Mouse (Mus musculus): ENCODE results near the gene Fbn1. TPM values are rescaled to one million over a fixed set of nuclear protein-coding genes. Genes with fewer than 3 reads are reported as not detected.

The Fbn1 gene
- polyA plus RNA-seq, 1 experiment from 2014 or later, result 3.6 TPM

- no peaks in the 10 kb centered on the region for H3K27me3 ChIP-seq
- H3K9ac ChIP-seq, result no peak overlapping the region
- H3K4me1 ChIP-seq (replicated peaks), result no peaks in the 10 kb centered on the region
- ATAC-seq (ENCODE audit: low read depth), result no peak
- no peak overlapping the region for H3K4me2 ChIP-seq
- H3K27ac ChIP-seq (replicated peaks), result no peak overlapping the region
- 83% methylated on average over 9 of the region's 9 CpGs for WGBS
- H3K9me3 ChIP-seq, result no peaks in the 10 kb centered on the region
- no peaks in the 10 kb centered on the region for H3K36me3 ChIP-seq
- no peak overlapping the region for H3K4me3 ChIP-seq
Observed at GRCm38 (mm10) chr2:125447274-125447898, 60.4 kb downstream of the Fbn1 start.

GRCm38 (mm10) chr2:125438381-125438780 lies 69.4 kb downstream of the Fbn1 start:
- Histone ChIP-seq H3K9ac (no peak overlapping the region), H3K4me2 (no peak overlapping the region), H3K9me3 (no peaks in the 10 kb centered on the region), H3K4me3 (no peak overlapping the region), H3K36me3 (no peaks in the 10 kb centered on the region), H3K27ac (replicated peaks) (no peak overlapping the region), H3K27me3 (no peaks in the 10 kb centered on the region), H3K4me1 (replicated peaks) (no peaks in the 10 kb centered on the region)
- ATAC-seq (ENCODE audit: low read depth), result no peak
- WGBS, result 72% methylated on average over 8 of the region's 8 CpGs

GRCm38 (mm10) chr2:125436240-125436639 lies 71.6 kb downstream of the Fbn1 start:
- no peak for ATAC-seq (ENCODE audit: low read depth)
- H3K9ac ChIP-seq, result no peak overlapping the region
- H3K27me3 ChIP-seq, result no peaks in the 10 kb centered on the region
- H3K9me3 ChIP-seq, result no peaks in the 10 kb centered on the region
- H3K27ac ChIP-seq (replicated peaks), result no peak overlapping the region
- no peak overlapping the region for H3K4me3 ChIP-seq
- no peaks in the 10 kb centered on the region for H3K36me3 ChIP-seq
- WGBS, result 81% methylated on average over 7 of the region's 7 CpGs
- no peak overlapping the region for H3K4me2 ChIP-seq
- no peaks in the 10 kb centered on the region for H3K4me1 ChIP-seq (replicated peaks)

GRCm38 (mm10) chr2:125433524-125433923 lies 74.3 kb downstream of the Fbn1 start:
- H3K27ac ChIP-seq (replicated peaks), result no peak overlapping the region
- no peak for ATAC-seq (ENCODE audit: low read depth)
- no peaks in the 10 kb centered on the region for H3K9me3 ChIP-seq
- no peak overlapping the region for H3K9ac ChIP-seq
- no peak overlapping the region for H3K4me2 ChIP-seq
- H3K27me3 ChIP-seq, result no peaks in the 10 kb centered on the region
- H3K36me3 ChIP-seq, result no peaks in the 10 kb centered on the region
- no peaks in the 10 kb centered on the region for H3K4me1 ChIP-seq (replicated peaks)
- no peak overlapping the region for H3K4me3 ChIP-seq
- 90% methylated on average over 6 of the region's 6 CpGs for WGBS

- H3K4me2 ChIP-seq, result no peak overlapping the region
- H3K9ac ChIP-seq, result no peak overlapping the region
- H3K9me3 ChIP-seq, result no peaks in the 10 kb centered on the region
- no peaks in the 10 kb centered on the region for H3K4me1 ChIP-seq (replicated peaks)
- H3K36me3 ChIP-seq, result no peaks in the 10 kb centered on the region
- H3K4me3 ChIP-seq, result no peak overlapping the region
- H3K27me3 ChIP-seq, result no peaks in the 10 kb centered on the region
- no peak for ATAC-seq (ENCODE audit: low read depth)
- H3K27ac ChIP-seq (replicated peaks), result no peak overlapping the region
- WGBS, result 62% methylated on average over 6 of the region's 6 CpGs
Observed at GRCm38 (mm10) chr2:125431491-125431890, 76.3 kb downstream of the Fbn1 start.

- Histone ChIP-seq H3K9ac (no peak overlapping the region), H3K27me3 (no peaks in the 10 kb centered on the region), H3K4me2 (no peak overlapping the region), H3K9me3 (no peaks in the 10 kb centered on the region), H3K27ac (replicated peaks) (no peak overlapping the region), H3K36me3 (no peaks in the 10 kb centered on the region), H3K4me1 (replicated peaks) (no peaks in the 10 kb centered on the region), H3K4me3 (no peak overlapping the region)
- ATAC-seq (ENCODE audit: low read depth), result no peak
- 80% methylated on average over 10 of the region's 10 CpGs for WGBS
Observed at GRCm38 (mm10) chr2:125428811-125429438, 78.9 kb downstream of the Fbn1 start.

GRCm38 (mm10) chr2:125420604-125421003 lies 87.2 kb downstream of the Fbn1 start:
- Histone ChIP-seq H3K4me2 (no peak overlapping the region), H3K27ac (replicated peaks) (no peak overlapping the region), H3K4me1 (replicated peaks) (no peaks in the 10 kb centered on the region), H3K27me3 (no peaks in the 10 kb centered on the region), H3K36me3 (no peaks in the 10 kb centered on the region), H3K9me3 (no peaks in the 10 kb centered on the region), H3K4me3 (no peak overlapping the region), H3K9ac (no peak overlapping the region)
- WGBS, result 84% methylated on average over 9 of the region's 9 CpGs
- no peak for ATAC-seq (ENCODE audit: low read depth)

GRCm38 (mm10) chr2:125419681-125420080 lies 88.1 kb downstream of the Fbn1 start:
- whole genome bisulfite sequencing, result 90% methylated on average over 4 of the region's 4 CpGs
- no peaks in the 10 kb centered on the region for H3K4me1 ChIP-seq (replicated peaks)
- no peaks in the 10 kb centered on the region for H3K9me3 ChIP-seq
- no peak overlapping the region for H3K27ac ChIP-seq (replicated peaks)
- H3K9ac ChIP-seq, result no peak overlapping the region
- no peak overlapping the region for H3K4me2 ChIP-seq
- H3K36me3 ChIP-seq, result no peaks in the 10 kb centered on the region
- no peaks in the 10 kb centered on the region for H3K27me3 ChIP-seq
- no peak overlapping the region for H3K4me3 ChIP-seq
- no peak for ATAC-seq (ENCODE audit: low read depth)

- no peaks in the 10 kb centered on the region for H3K36me3 ChIP-seq
- no peak for ATAC-seq (ENCODE audit: low read depth)
- H3K27me3 ChIP-seq, result no peaks in the 10 kb centered on the region
- H3K4me2 ChIP-seq, result no peak overlapping the region
- no peak overlapping the region for H3K9ac ChIP-seq
- 87% methylated on average over 4 of the region's 4 CpGs for WGBS
- no peak overlapping the region for H3K4me3 ChIP-seq
- H3K4me1 ChIP-seq (replicated peaks), result no peaks in the 10 kb centered on the region
- H3K27ac ChIP-seq (replicated peaks), result no peak overlapping the region
- no peaks in the 10 kb centered on the region for H3K9me3 ChIP-seq
Observed at GRCm38 (mm10) chr2:125418546-125418945, 89.2 kb downstream of the Fbn1 start.

GRCm38 (mm10) chr2:125416541-125417245 lies 91.1 kb downstream of the Fbn1 start:
- Histone ChIP-seq H3K4me1 (replicated peaks) (no peaks in the 10 kb centered on the region), H3K27ac (replicated peaks) (no peak overlapping the region), H3K27me3 (no peaks in the 10 kb centered on the region), H3K36me3 (no peaks in the 10 kb centered on the region), H3K4me3 (no peak overlapping the region), H3K9me3 (no peaks in the 10 kb centered on the region), H3K4me2 (no peak overlapping the region), H3K9ac (no peak overlapping the region)
- ATAC-seq (ENCODE audit: low read depth), result no peak
- WGBS, result 87% methylated on average over 10 of the region's 10 CpGs

GRCm38 (mm10) chr2:125412351-125412750 lies 95.4 kb downstream of the Fbn1 start:
- H3K9me3 ChIP-seq, result no peaks in the 10 kb centered on the region
- H3K9ac ChIP-seq, result no peak overlapping the region
- 91% methylated on average over 15 of the region's 15 CpGs for WGBS
- H3K4me3 ChIP-seq, result no peak overlapping the region
- H3K27me3 ChIP-seq, result no peaks in the 10 kb centered on the region
- H3K36me3 ChIP-seq, result no peaks in the 10 kb centered on the region
- no peak overlapping the region for H3K27ac ChIP-seq (replicated peaks)
- ATAC-seq (ENCODE audit: low read depth), result no peak
- H3K4me1 ChIP-seq (replicated peaks), result no peaks in the 10 kb centered on the region
- no peak overlapping the region for H3K4me2 ChIP-seq

GRCm38 (mm10) chr2:125411777-125412176 lies 96.0 kb downstream of the Fbn1 start:
- Histone ChIP-seq H3K9me3 (no peaks in the 10 kb centered on the region), H3K4me2 (no peak overlapping the region), H3K4me1 (replicated peaks) (no peaks in the 10 kb centered on the region), H3K27ac (replicated peaks) (no peak overlapping the region), H3K36me3 (no peaks in the 10 kb centered on the region), H3K9ac (no peak overlapping the region), H3K4me3 (no peak overlapping the region), H3K27me3 (no peaks in the 10 kb centered on the region)
- no peak for ATAC-seq (ENCODE audit: low read depth)
- WGBS, result 83% methylated on average over 3 of the region's 3 CpGs

All from neural tube, embryonic 13.5 days (tissue).